Mouse (Mus musculus): ENCODE measurements at regions not wholly inside any gene's neighbourhood (a gene's known extent, or its start where the extent isn't known, plus 50 kb on each side); places are given as distances from the start of the nearest gene placed in this dataset.

GRCm38 (mm10) chr12:96124156-96124931 is 432.3 kb downstream of the Flrt2 start:
- H3K36me3 ChIP-seq (ENCODE audit: control insufficient read depth, insufficient read depth, low read length, poor library complexity, severe bottlenecking): no peaks in the 10 kb centered on the region
- no peak for DNase-seq (ENCODE audit: low read depth, low spot score)
- no peaks in the 10 kb centered on the region for H3K4me1 ChIP-seq (ENCODE audit: control insufficient read depth in 2 of 2, insufficient read depth in 2 of 2, low read length in 2 of 2, poor library complexity in 1 of 2)
- TF ChIP-seq ZNF384 (IDR thresholded peaks at IDR 0.05; ENCODE audit: low read depth, low read length): no peak
- no peak for TF ChIP-seq HCFC1 (IDR thresholded peaks at IDR 0.05; ENCODE audit: borderline replicate concordance, insufficient read depth, low read length)
- TF ChIP-seq ZC3H11A (IDR thresholded peaks at IDR 0.05; ENCODE audit: borderline replicate concordance, low read depth, low read length): no peak
- TF ChIP-seq MAFK (IDR thresholded peaks at IDR 0.05; ENCODE audit: insufficient read depth, low read depth, low read length): no peak
- no peak for TF ChIP-seq CHD2 (IDR thresholded peaks at IDR 0.05; ENCODE audit: low read depth, low read length)
- no peak overlapping the region for H3K27ac ChIP-seq (ENCODE audit: insufficient read depth, low read depth, low read length, poor library complexity, severe bottlenecking)
- H3K9ac ChIP-seq (ENCODE audit: insufficient read depth, low read depth, low read length, poor library complexity, severe bottlenecking): no peak overlapping the region
- no peak overlapping the region for H3K4me3 ChIP-seq (ENCODE audit: insufficient read depth in 1 of 2, low read depth in 1 of 2, low read length in 2 of 2, poor library complexity in 1 of 2, severe bottlenecking in 1 of 2)
- H3K9me3 ChIP-seq (ENCODE audit: control insufficient read depth, insufficient read depth, low read depth, low read length): no peaks in the 10 kb centered on the region
- in situ Hi-C loops (cut with MboI; ENCODE audit: low sequenced_read_pairs in 2 of 2, unreplicated experiment in 2 of 2): no loop called here

GRCm38 (mm10) chr12:96129870-96130454 is 437.9 kb downstream of the Flrt2 start:
- Histone ChIP-seq H3K36me3 (ENCODE audit: control insufficient read depth, insufficient read depth, low read length, poor library complexity, severe bottlenecking) (no peaks in the 10 kb centered on the region), H3K4me3 (ENCODE audit: insufficient read depth in 1 of 2, low read depth in 1 of 2, low read length in 2 of 2, poor library complexity in 1 of 2, severe bottlenecking in 1 of 2) (no peak overlapping the region), H3K9me3 (ENCODE audit: control insufficient read depth, insufficient read depth, low read depth, low read length) (no peaks in the 10 kb centered on the region), H3K27ac (ENCODE audit: insufficient read depth, low read depth, low read length, poor library complexity, severe bottlenecking) (no peak overlapping the region), H3K4me1 (ENCODE audit: control insufficient read depth in 2 of 2, insufficient read depth in 2 of 2, low read length in 2 of 2, poor library complexity in 1 of 2) (no peaks in the 10 kb centered on the region), H3K9ac (ENCODE audit: insufficient read depth, low read depth, low read length, poor library complexity, severe bottlenecking) (no peak overlapping the region)
- DNase-seq (ENCODE audit: low read depth, low spot score): no peak
- in situ Hi-C loops (cut with MboI; ENCODE audit: low sequenced_read_pairs in 2 of 2, unreplicated experiment in 2 of 2): no loop called here
- no peak for TF ChIP-seq ZNF384 (IDR thresholded peaks at IDR 0.05; ENCODE audit: low read depth, low read length)
- no peak for TF ChIP-seq CHD2 (IDR thresholded peaks at IDR 0.05; ENCODE audit: low read depth, low read length)
- no peak for TF ChIP-seq HCFC1 (IDR thresholded peaks at IDR 0.05; ENCODE audit: borderline replicate concordance, insufficient read depth, low read length)
- no peak for TF ChIP-seq ZC3H11A (IDR thresholded peaks at IDR 0.05; ENCODE audit: borderline replicate concordance, low read depth, low read length)
- TF ChIP-seq MAFK (IDR thresholded peaks at IDR 0.05; ENCODE audit: insufficient read depth, low read depth, low read length): no peak

GRCm38 (mm10) chr12:96130796-96131512 is 438.9 kb downstream of the Flrt2 start:
- no peak for DNase-seq (ENCODE audit: low read depth, low spot score)
- TF ChIP-seq MAFK (IDR thresholded peaks at IDR 0.05; ENCODE audit: insufficient read depth, low read depth, low read length) (no peak), ZNF384 (IDR thresholded peaks at IDR 0.05; ENCODE audit: low read depth, low read length) (no peak), HCFC1 (IDR thresholded peaks at IDR 0.05; ENCODE audit: borderline replicate concordance, insufficient read depth, low read length) (no peak), CHD2 (IDR thresholded peaks at IDR 0.05; ENCODE audit: low read depth, low read length) (no peak), ZC3H11A (IDR thresholded peaks at IDR 0.05; ENCODE audit: borderline replicate concordance, low read depth, low read length) (no peak)
- in situ Hi-C loops (cut with MboI; ENCODE audit: low sequenced_read_pairs in 2 of 2, unreplicated experiment in 2 of 2): no loop called here

GRCm38 (mm10) chr12:96134136-96134535 is 442.1 kb downstream of the Flrt2 start:
- in situ Hi-C loops (cut with MboI; ENCODE audit: low sequenced_read_pairs in 2 of 2, unreplicated experiment in 2 of 2): no loop called here
- Histone ChIP-seq H3K27ac (ENCODE audit: insufficient read depth, low read depth, low read length, poor library complexity, severe bottlenecking) (no peak overlapping the region), H3K36me3 (ENCODE audit: control insufficient read depth, insufficient read depth, low read length, poor library complexity, severe bottlenecking) (no peaks in the 10 kb centered on the region), H3K4me1 (ENCODE audit: control insufficient read depth in 2 of 2, insufficient read depth in 2 of 2, low read length in 2 of 2, poor library complexity in 1 of 2) (no peaks in the 10 kb centered on the region), H3K9me3 (ENCODE audit: control insufficient read depth, insufficient read depth, low read depth, low read length) (no peaks in the 10 kb centered on the region), H3K4me3 (ENCODE audit: insufficient read depth in 1 of 2, low read depth in 1 of 2, low read length in 2 of 2, poor library complexity in 1 of 2, severe bottlenecking in 1 of 2) (no peak overlapping the region), H3K9ac (ENCODE audit: insufficient read depth, low read depth, low read length, poor library complexity, severe bottlenecking) (no peak overlapping the region)
- DNase-seq (ENCODE audit: low read depth, low spot score): no peak
- no peak for TF ChIP-seq CHD2 (IDR thresholded peaks at IDR 0.05; ENCODE audit: low read depth, low read length)
- TF ChIP-seq ZC3H11A (IDR thresholded peaks at IDR 0.05; ENCODE audit: borderline replicate concordance, low read depth, low read length): no peak
- no peak for TF ChIP-seq ZNF384 (IDR thresholded peaks at IDR 0.05; ENCODE audit: low read depth, low read length)
- no peak for TF ChIP-seq HCFC1 (IDR thresholded peaks at IDR 0.05; ENCODE audit: borderline replicate concordance, insufficient read depth, low read length)
- TF ChIP-seq MAFK (IDR thresholded peaks at IDR 0.05; ENCODE audit: insufficient read depth, low read depth, low read length): no peak

More at GRCm38 (mm10) chr12:96130796-96131512, 438.9 kb downstream of the Flrt2 start:
- Histone ChIP-seq H3K27ac (ENCODE audit: insufficient read depth, low read depth, low read length, poor library complexity, severe bottlenecking) (no peak overlapping the region), H3K36me3 (ENCODE audit: control insufficient read depth, insufficient read depth, low read length, poor library complexity, severe bottlenecking) (no peaks in the 10 kb centered on the region), H3K9ac (ENCODE audit: insufficient read depth, low read depth, low read length, poor library complexity, severe bottlenecking) (no peak overlapping the region), H3K9me3 (ENCODE audit: control insufficient read depth, insufficient read depth, low read depth, low read length) (no peaks in the 10 kb centered on the region), H3K4me1 (ENCODE audit: control insufficient read depth in 2 of 2, insufficient read depth in 2 of 2, low read length in 2 of 2, poor library complexity in 1 of 2) (no peaks in the 10 kb centered on the region), H3K4me3 (ENCODE audit: insufficient read depth in 1 of 2, low read depth in 1 of 2, low read length in 2 of 2, poor library complexity in 1 of 2, severe bottlenecking in 1 of 2) (no peak overlapping the region)
